Mouse (Mus musculus): ENCODE results near the gene Zfp248. TPM values are rescaled to one million over a fixed set of nuclear protein-coding genes. Genes with fewer than 3 reads are reported as not detected.
A peak's percentile ranks its signal among the peaks of the same experiment; 100 is the strongest.

The Zfp248 gene
- total and polyA plus RNA-seq, 3 experiments, result 2.8 to 3.0 TPM; not detected in 1

DNA sequence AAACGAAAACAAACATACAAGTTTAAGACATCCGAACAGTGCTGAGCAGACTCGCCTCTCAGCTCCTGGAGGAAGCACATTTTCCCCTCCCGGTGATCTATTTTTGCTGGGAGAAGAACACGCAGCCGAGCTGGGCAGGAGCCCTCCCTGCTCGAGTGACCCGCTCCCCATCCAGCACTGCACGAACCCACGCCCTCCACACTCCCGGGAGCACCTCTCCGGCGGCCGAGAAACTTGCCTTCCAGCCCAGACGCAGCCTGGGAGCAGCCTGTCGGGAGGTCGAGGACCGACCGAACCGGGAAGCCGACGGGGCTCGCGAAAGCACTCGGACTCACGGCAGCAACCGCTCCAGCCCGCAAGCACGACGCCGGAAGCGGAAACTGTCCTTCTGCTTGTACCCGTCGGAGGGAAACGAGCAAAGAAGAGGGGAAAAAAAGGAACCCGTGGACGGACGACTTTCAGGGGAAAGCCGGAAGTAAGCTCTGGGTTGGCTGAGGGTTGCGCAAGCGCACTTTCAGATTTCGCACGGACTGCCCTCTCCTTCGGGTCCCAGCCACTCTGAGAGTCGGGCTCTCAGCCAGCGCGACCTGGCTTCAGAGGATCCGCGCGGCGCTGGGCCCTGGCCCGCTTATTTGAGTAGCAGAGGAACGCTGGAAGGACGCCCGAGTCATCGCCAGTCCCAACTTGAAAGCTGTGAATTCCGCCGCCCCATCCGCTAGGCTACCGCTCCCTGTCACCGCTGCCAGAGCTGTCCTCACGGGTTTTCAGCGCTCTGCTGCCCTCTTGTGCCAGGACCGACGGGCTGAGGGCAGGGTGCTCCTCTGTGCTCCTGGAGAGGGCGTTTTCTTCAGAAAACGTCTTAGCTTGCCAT lies 36.0 kb downstream of the Zfp248 start, which contains the start of gene Bms1:
Gene Bms1 (minus strand): TSS at position 425 of the 871 bp plus-strand sequence.
- TF ChIP-seq E2F4 (IDR thresholded peaks at IDR 0.05; ENCODE audit: borderline replicate concordance, low read depth, low read length), result no peak
- TF ChIP-seq GABPA (IDR thresholded peaks at IDR 0.05; ENCODE audit: low read depth, low read length), result no peak
- peak; percentile 66 for TF ChIP-seq RAD21 (IDR thresholded peaks at IDR 0.05; ENCODE audit: low read depth, low read length)
- no peak; the same call in 1 of the 2 replicates for TF ChIP-seq JUND (IDR thresholded peaks at IDR 0.05; ENCODE audit: low read depth, low read length)
- peak; percentile 49; the same call in 1 of the 2 replicates for TF ChIP-seq MEF2A (IDR thresholded peaks at IDR 0.05; ENCODE audit: extremely low read depth, insufficient replicate concordance, low read depth, low read length, poor library complexity, severe bottlenecking)
- peak; percentile 85 for TF ChIP-seq MXI1 (IDR thresholded peaks at IDR 0.05; ENCODE audit: low read depth, low read length)
- peak; percentile 97 for TF ChIP-seq SIN3A (IDR thresholded peaks at IDR 0.05; ENCODE audit: low read length)
- peak; percentile 90 for TF ChIP-seq MYC (IDR thresholded peaks at IDR 0.05; ENCODE audit: low read depth, low read length)
- peak; percentile 73 for TF ChIP-seq ZMIZ1 (IDR thresholded peaks at IDR 0.05; ENCODE audit: low read depth, low read length)
- TF ChIP-seq ZC3H11A (IDR thresholded peaks at IDR 0.05; ENCODE audit: low read depth, low read length), result peak; percentile 46; the same call in 1 of the 2 replicates
- TF ChIP-seq BHLHE40 (IDR thresholded peaks at IDR 0.05; ENCODE audit: borderline replicate concordance, low read depth, low read length), result no peak
- TF ChIP-seq USF1 (IDR thresholded peaks at IDR 0.05; ENCODE audit: low read depth, low read length), result peak; percentile 32; the same call in 1 of the 2 replicates
- no peak for TF ChIP-seq ZKSCAN1 (IDR thresholded peaks at IDR 0.05; ENCODE audit: low read depth, low read length)
- TF ChIP-seq USF2 (IDR thresholded peaks at IDR 0.05; ENCODE audit: borderline replicate concordance in 1 of 2, insufficient read depth in 1 of 2, low read depth in 1 of 2, low read length in 2 of 2), result no peak
- peak; percentile 89 for TF ChIP-seq TBP (IDR thresholded peaks at IDR 0.05; ENCODE audit: low read depth, low read length)
- peak; percentile 94 to 99 for TF ChIP-seq POLR2A (IDR thresholded peaks at IDR 0.05; ENCODE audit: control insufficient read depth in 1 of 2, insufficient read depth in 1 of 2, low read depth in 1 of 2, low read length in 2 of 2, poor library complexity in 1 of 2)
- peak; percentile 67; the same call in 1 of the 2 replicates for TF ChIP-seq UBTF (IDR thresholded peaks at IDR 0.05; ENCODE audit: borderline replicate concordance, insufficient read depth, low read depth, low read length)
- TF ChIP-seq CHD1 (IDR thresholded peaks at IDR 0.05; ENCODE audit: low read depth, low read length), result no peak
- TF ChIP-seq CTCF (IDR thresholded peaks at IDR 0.05 in 2 of 3, conservative IDR thresholded peaks at IDR 0.05 in 1 of 3; ENCODE audit: control insufficient read depth in 1 of 3, insufficient read depth in 1 of 3, low read depth in 2 of 3, low read length in 3 of 3, poor library complexity in 1 of 3, severe bottlenecking in 1 of 3), result peak; percentile 72 to 100 (median 96); a peak in 5 of 6 replicates
- TF ChIP-seq RCOR1 (IDR thresholded peaks at IDR 0.05; ENCODE audit: low read depth, low read length), result peak; percentile 46; the same call in 1 of the 2 replicates
- TF ChIP-seq GATA1 (IDR thresholded peaks at IDR 0.05; ENCODE audit: low read depth, low read length), result no peak
- TF ChIP-seq NRF1 (IDR thresholded peaks at IDR 0.05; ENCODE audit: insufficient read depth, low read depth, low read length, poor library complexity, severe bottlenecking), result peak; percentile 81
- peak; percentile 72 for TF ChIP-seq SMC3 (IDR thresholded peaks at IDR 0.05; ENCODE audit: low read depth, low read length)
- peak; percentile 68 for TF ChIP-seq MAX (IDR thresholded peaks at IDR 0.05; ENCODE audit: low read length)
- TF ChIP-seq MAZ (IDR thresholded peaks at IDR 0.05; ENCODE audit: low read depth, low read length), result peak; percentile 85; the same call in 1 of the 2 replicates
- TF ChIP-seq ZNF384 (IDR thresholded peaks at IDR 0.05; ENCODE audit: low read depth, low read length), result 0 out of 2 replicates have a peak, but pooled peaks have one; percentile 11
- peak; percentile 92 for TF ChIP-seq HCFC1 (IDR thresholded peaks at IDR 0.05; ENCODE audit: low read depth, low read length)
- peak in 1 of 2 experiments; percentile 5; a peak in 1 of 4 replicates for TF ChIP-seq EP300 (IDR thresholded peaks at IDR 0.05; ENCODE audit: low read depth in 1 of 2, low read length in 2 of 2)
- peak; percentile 95 for TF ChIP-seq ELF1 (IDR thresholded peaks at IDR 0.05; ENCODE audit: low read depth, low read length)
- peak; percentile 94 for TF ChIP-seq POLR2AphosphoS2 (IDR thresholded peaks at IDR 0.05; ENCODE audit: low read length)
- TF ChIP-seq NELFE (IDR thresholded peaks at IDR 0.05; ENCODE audit: low read depth, low read length), result peak; percentile 98
- no peak for TF ChIP-seq MAFK (IDR thresholded peaks at IDR 0.05; ENCODE audit: borderline replicate concordance, low read depth, low read length)
- peak; percentile 55 for TF ChIP-seq ETS1 (IDR thresholded peaks at IDR 0.05; ENCODE audit: low read depth, low read length)
- peak; percentile 76 for TF ChIP-seq TCF12 (IDR thresholded peaks at IDR 0.05; ENCODE audit: low read depth, low read length)
- peaks cover 13 to 16% of the 10 kb centered on the region in 2 experiments for H3K36me3 ChIP-seq (ENCODE audit: control insufficient read depth in 1 of 2, insufficient read depth in 2 of 2, low read length in 2 of 2)
- peak within 1 kb of the TSS; percentile 96 for H3K9ac ChIP-seq (ENCODE audit: control insufficient read depth, low read depth, low read length, poor library complexity, severe bottlenecking)
- H3K4me1 ChIP-seq (ENCODE audit: control insufficient read depth in 1 of 2, insufficient read depth in 2 of 2, low read length in 2 of 2), result peaks cover 2 to 11% of the 10 kb centered on the region in 2 experiments; a peak in 3 of 4 replicates
- no peaks in the 10 kb centered on the region for H3K27me3 ChIP-seq (ENCODE audit: control insufficient read depth in 1 of 2, insufficient read depth in 2 of 2, low read length in 2 of 2)
- H3K4me3 ChIP-seq (ENCODE audit: control insufficient read depth in 1 of 2, insufficient read depth in 1 of 2, low read depth in 2 of 2, low read length in 2 of 2), result peak within 1 kb of the TSS; percentile 91 to 95
- DNase-seq (ENCODE audit: low read depth, low spot score), result peak; percentile 99
- no peaks in the 10 kb centered on the region for H3K9me3 ChIP-seq (replicated peaks; ENCODE audit: insufficient read depth, low read length)
- peak within 1 kb of the TSS; percentile 76 for H3K27ac ChIP-seq (ENCODE audit: control insufficient read depth, low read depth, low read length)
- H3K79me2 ChIP-seq (ENCODE audit: control insufficient read depth, insufficient read depth, low read length, poor library complexity), result peaks cover 17% of the 10 kb centered on the region
